Mouse (Mus musculus) liver, embryonic 15.5 days (tissue): Measurements from ENCODE around the gene Bmp4. TPM values are rescaled to one million over a fixed set of nuclear protein-coding genes. Genes with fewer than 3 reads are reported as not detected.
A peak's percentile ranks its signal among the peaks of the same experiment; 100 is the strongest.

Experiments used
- ATAC-seq: fragments of 200-750 bp; cut with Nextera tagmentation; 2 replicates; pipeline ENCODE4 v1.8.0; 2017; ENCODE audit warnings: moderate number of reproducible peaks, mild to moderate bottlenecking, moderate library complexity; ENCODE audit not compliant: insufficient read depth
- H3K27ac ChIP-seq: fragments of 300-500 bp; sonication (generic); replicated peaks from 2 replicates; pipeline ENCODE4 v1.5.1; 2015; ENCODE audit warnings: mild to moderate bottlenecking, inconsistent platforms
- H3K27me3 ChIP-seq: fragments of 300-500 bp; sonication (generic); 2 replicates; pipeline ENCODE4 v1.6.1; 2015; ENCODE audit warnings: mild to moderate bottlenecking, inconsistent platforms
- H3K36me3 ChIP-seq: fragments of 300-500 bp; sonication (generic); replicated peaks from 2 replicates; pipeline ENCODE4 v1.6.1; 2015; ENCODE audit warnings: moderate library complexity, mild to moderate bottlenecking, inconsistent platforms
- H3K4me1 ChIP-seq: fragments of 300-500 bp; sonication (generic); replicated peaks from 2 replicates; pipeline ENCODE4 v1.6.1; 2015; ENCODE audit warnings: inconsistent platforms
- H3K4me2 ChIP-seq: fragments of 300-500 bp; sonication (generic); 2 replicates; pipeline ENCODE4 v1.6.1; 2015; ENCODE audit warnings: moderate library complexity, mild to moderate bottlenecking, inconsistent platforms
- H3K4me3 ChIP-seq: fragments of 300-500 bp; sonication (generic); replicated peaks from 2 replicates; pipeline ENCODE4 v1.5.1; 2015; ENCODE audit warnings: mild to moderate bottlenecking, inconsistent platforms
- H3K9ac ChIP-seq: fragments of 300-500 bp; sonication (generic); 2 replicates; pipeline ENCODE4 v1.6.1; 2015; ENCODE audit warnings: moderate library complexity, mild to moderate bottlenecking, inconsistent platforms
- H3K9me3 ChIP-seq: fragments of 300-500 bp; sonication (generic); replicated peaks from 2 replicates; pipeline ENCODE4 v1.6.1; 2016; ENCODE audit warnings: inconsistent platforms
- WGBS: fragments of 180-500 bp; shearing (Covaris S2); methylation state at CpG from one replicate; pipeline ENCODE4 v1.1.7; 2015; ENCODE audit warnings: mixed read lengths; ENCODE audit not compliant: insufficient replicate concordance; 5-methylcytosine and 5-hydroxymethylcytosine counted together
- polyA plus RNA-seq: library from polyadenylated mRNA; unstranded; fragments of >200 nt; fragmentation: Nextera tagmentation; extraction: Ambion mirVana; gene quantifications from 2 replicates; pipeline ENCODE4 v1.2.1, GENCODE M21; 2015

Gene Bmp4
- 0.89 and 1.3 TPM in 2 replicates for polyA plus RNA-seq

DNA sequence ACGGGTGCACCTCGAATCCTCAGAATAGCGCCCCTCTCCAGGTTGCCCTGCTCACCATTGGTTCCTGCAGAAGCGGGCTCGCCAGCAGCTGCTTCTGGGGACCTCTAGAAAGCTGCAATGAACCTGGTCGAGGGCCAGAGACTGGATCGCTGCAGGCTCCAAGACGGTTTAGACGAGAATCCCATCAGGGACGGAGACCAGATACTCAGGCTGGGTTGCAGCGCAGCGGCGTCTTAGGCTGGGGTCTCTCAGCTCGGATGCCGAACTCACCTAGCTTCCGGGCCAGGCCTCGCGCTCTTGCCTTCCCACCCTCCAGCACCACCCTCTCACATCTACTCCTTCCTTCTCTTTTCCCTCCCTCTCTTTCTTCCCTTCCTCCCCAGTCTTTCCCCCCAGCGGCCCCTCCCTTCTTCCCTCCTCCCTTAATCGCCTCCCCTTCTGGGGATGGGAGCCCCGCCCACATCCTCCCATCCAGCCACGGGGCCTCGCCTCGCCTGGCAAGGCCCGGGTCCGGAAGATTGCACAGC lies at the start of gene Bmp4:
TSS of gene Bmp4 (minus strand) at position 421 of the 527 bp plus-strand sequence.
- 2% methylated on average over 26 of the region's 26 CpGs for WGBS

DNA sequence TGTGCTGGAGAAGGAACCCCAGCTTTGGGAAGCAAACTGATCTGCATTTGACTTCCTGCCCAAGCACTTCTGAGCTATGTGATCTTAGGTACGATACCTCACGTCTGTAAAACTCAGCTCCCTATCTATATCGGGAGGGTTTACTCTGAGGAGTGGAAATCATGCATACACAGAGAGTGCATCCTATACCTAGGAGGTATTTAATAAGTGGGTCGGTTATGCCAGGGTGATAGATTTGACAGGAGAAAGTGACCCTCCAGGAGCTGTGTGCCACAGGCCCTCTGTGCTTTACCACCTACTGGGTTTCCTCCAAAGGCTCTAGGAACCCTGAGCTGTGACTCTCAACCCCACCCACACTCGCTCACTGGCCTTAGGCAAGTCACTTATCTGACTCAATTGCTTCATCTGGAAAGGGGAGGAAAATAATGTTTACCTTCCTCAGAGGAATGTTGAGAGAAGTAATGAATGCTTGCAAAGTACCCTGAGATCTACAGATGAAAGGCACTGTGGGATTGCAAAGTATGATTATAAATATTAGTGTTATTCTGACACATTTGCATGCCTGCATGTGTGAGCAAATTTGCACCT lies 49.1 kb upstream of the Bmp4 start:
- ATAC-seq, result no peak
- H3K27ac ChIP-seq, result no peak overlapping the region
- H3K27me3 ChIP-seq, result 0 out of 2 replicates have a peak, but pooled peaks cover 3% of the 10 kb centered on the region
- no peak overlapping the region for H3K4me2 ChIP-seq
- H3K36me3 ChIP-seq, result no peaks in the 10 kb centered on the region
- no peak overlapping the region for H3K9ac ChIP-seq
- H3K4me1 ChIP-seq, result no peaks in the 10 kb centered on the region
- WGBS, result 65% methylated on average over 5 of the region's 5 CpGs
- no peaks in the 10 kb centered on the region for H3K9me3 ChIP-seq
- H3K4me3 ChIP-seq, result no peak overlapping the region

More for the DNA sequence above, at the start of gene Bmp4:
- ATAC-seq, result no peak
- Histone ChIP-seq H3K36me3 (no peaks in the 10 kb centered on the region), H3K27ac (no peak within 1 kb of the TSS), H3K4me1 (peaks cover 12% of the 10 kb centered on the region), H3K4me3 (no peak within 1 kb of the TSS), H3K9me3 (no peaks in the 10 kb centered on the region), H3K27me3 (peaks cover 89% of the 10 kb centered on the region), H3K4me2 (peak within 1 kb of the TSS; percentile 35), H3K9ac (no peak within 1 kb of the TSS)

- H3K27me3 ChIP-seq, result 0 out of 2 replicates have a peak, but pooled peaks cover 3% of the 10 kb centered on the region
- no peak overlapping the region for H3K27ac ChIP-seq
- H3K4me3 ChIP-seq, result no peak overlapping the region
- H3K9me3 ChIP-seq, result no peaks in the 10 kb centered on the region
- H3K36me3 ChIP-seq, result no peaks in the 10 kb centered on the region
- no peak overlapping the region for H3K4me2 ChIP-seq
- ATAC-seq, result no peak
- H3K4me1 ChIP-seq, result no peaks in the 10 kb centered on the region
- WGBS, result 27% methylated on average over 9 of the region's 9 CpGs
- H3K9ac ChIP-seq, result no peak overlapping the region
Measured at GRCm38 (mm10) chr14:46436471-46437090, 46.1 kb upstream of the Bmp4 start.

DNA sequence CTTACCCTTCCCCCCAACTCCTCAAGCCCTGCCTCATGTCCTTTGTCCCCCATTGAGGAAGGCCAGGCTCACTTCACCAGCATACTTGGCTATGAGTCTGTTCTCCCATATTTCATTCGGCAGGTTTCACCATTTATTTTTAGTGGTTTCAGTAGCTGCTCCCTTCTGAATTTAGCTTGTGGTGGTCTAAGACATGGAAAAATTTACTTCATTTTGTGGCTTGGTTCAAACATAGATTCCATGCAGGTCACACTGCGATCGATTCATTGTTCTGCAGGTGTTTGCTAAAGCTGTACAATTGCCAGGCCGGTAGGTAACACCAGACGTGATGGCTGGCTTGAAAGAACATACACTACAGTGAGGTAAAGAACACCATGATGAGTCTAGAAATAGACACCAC lies 39.8 kb upstream of the Bmp4 start:
- 73% methylated on average over 5 of the region's 5 CpGs for WGBS
- H3K4me1 ChIP-seq, result no peaks in the 10 kb centered on the region
- no peaks in the 10 kb centered on the region for H3K36me3 ChIP-seq
- H3K9ac ChIP-seq, result no peak overlapping the region
- H3K27ac ChIP-seq, result no peak overlapping the region
- 0 out of 2 replicates have a peak, but pooled peaks cover under 1% of the 10 kb centered on the region for H3K27me3 ChIP-seq
- no peaks in the 10 kb centered on the region for H3K9me3 ChIP-seq
- no peak overlapping the region for H3K4me3 ChIP-seq
- H3K4me2 ChIP-seq, result no peak overlapping the region
- ATAC-seq, result no peak

DNA sequence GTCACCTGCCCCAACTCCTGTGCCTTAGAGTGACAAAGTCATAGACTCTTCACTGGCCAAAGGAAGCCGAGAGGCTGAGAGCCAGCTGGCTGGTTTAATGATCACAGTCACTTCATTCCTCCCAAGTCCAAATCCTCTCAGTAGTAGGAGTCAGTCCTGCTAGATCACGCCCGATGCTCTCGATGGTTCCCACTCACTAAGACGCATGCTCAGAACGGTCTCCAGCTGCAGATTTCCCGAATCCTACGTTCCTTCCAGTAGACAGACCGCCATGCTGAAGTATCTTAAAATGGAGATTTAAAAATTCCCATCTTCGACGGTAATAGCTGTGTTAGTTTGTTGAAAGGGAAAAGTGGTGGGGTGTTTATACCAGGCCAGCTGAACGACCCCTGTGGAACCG lies 36.8 kb upstream of the Bmp4 start:
- no peaks in the 10 kb centered on the region for H3K27me3 ChIP-seq
- ATAC-seq, result no peak
- no peaks in the 10 kb centered on the region for H3K9me3 ChIP-seq
- 80% methylated on average over 13 of the region's 13 CpGs for WGBS
- H3K36me3 ChIP-seq, result no peaks in the 10 kb centered on the region
- H3K4me1 ChIP-seq, result no peaks in the 10 kb centered on the region
- no peak overlapping the region for H3K4me3 ChIP-seq
- H3K9ac ChIP-seq, result no peak overlapping the region
- no peak overlapping the region for H3K27ac ChIP-seq
- no peak overlapping the region for H3K4me2 ChIP-seq

DNA sequence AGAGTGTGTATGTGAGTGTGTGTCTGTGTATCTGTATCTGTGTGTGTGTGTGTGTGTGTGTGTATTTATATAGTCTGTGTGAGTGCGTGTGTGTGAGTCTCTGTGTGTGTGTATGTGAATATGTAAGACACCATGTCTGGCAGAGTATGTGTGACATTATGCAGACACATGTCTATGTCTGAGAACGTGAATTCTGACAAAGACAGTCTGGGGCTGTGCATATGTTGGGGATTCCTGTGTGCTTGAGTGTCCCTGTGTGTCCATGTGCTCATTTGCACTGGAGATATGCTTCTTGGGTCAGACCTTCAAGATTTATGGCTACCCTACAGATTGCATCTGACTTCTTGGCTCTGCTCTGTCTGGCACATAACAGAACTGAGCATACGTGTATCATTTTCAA lies 31.4 kb upstream of the Bmp4 start:
- Histone ChIP-seq H3K9me3 (no peaks in the 10 kb centered on the region), H3K4me1 (no peaks in the 10 kb centered on the region), H3K36me3 (no peaks in the 10 kb centered on the region), H3K9ac (no peak overlapping the region), H3K4me2 (no peak overlapping the region), H3K27ac (no peak overlapping the region), H3K4me3 (no peak overlapping the region), H3K27me3 (0 out of 2 replicates have a peak, but pooled peaks cover 4% of the 10 kb centered on the region)
- ATAC-seq, result no peak
- 64% methylated on average over 3 of the region's 3 CpGs for WGBS

DNA sequence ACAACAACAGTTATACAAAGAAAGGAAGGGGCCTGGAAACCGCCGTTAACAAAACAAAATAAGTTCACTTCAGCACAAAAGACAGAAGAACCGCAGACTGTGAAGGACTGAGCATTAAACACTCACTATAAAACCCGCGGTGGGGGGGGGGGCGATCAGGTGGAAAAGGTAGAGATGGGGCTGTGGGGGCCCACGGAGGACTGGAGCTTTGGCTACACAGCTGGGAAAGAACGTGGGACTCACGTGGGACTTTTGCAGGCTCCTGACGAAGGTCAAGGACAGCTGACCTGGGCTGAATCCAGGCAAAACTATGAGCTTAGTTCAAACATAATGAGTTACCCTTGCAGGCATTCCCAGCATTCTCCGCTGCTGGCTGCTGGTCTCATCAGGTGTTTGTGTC lies 28.8 kb upstream of the Bmp4 start:
- no peak for ATAC-seq
- H3K36me3 ChIP-seq, result no peaks in the 10 kb centered on the region
- H3K27ac ChIP-seq, result no peak overlapping the region
- no peak overlapping the region for H3K9ac ChIP-seq
- 0 out of 2 replicates have a peak, but pooled peaks cover 4% of the 10 kb centered on the region for H3K27me3 ChIP-seq
- H3K4me2 ChIP-seq, result no peak overlapping the region
- H3K4me1 ChIP-seq, result no peaks in the 10 kb centered on the region
- 55% methylated on average over 11 of the region's 11 CpGs for WGBS
- no peak overlapping the region for H3K4me3 ChIP-seq
- H3K9me3 ChIP-seq, result no peaks in the 10 kb centered on the region

- Histone ChIP-seq H3K4me2 (no peak overlapping the region), H3K9me3 (no peaks in the 10 kb centered on the region), H3K9ac (no peak overlapping the region), H3K27ac (no peak overlapping the region), H3K4me3 (no peak overlapping the region), H3K36me3 (no peaks in the 10 kb centered on the region), H3K4me1 (no peaks in the 10 kb centered on the region), H3K27me3 (0 out of 2 replicates have a peak, but pooled peaks cover 4% of the 10 kb centered on the region)
- WGBS, result 75% methylated on average over 15 of the region's 15 CpGs
- no peak for ATAC-seq
Measured at GRCm38 (mm10) chr14:46418371-46419097, 28.1 kb upstream of the Bmp4 start.

DNA sequence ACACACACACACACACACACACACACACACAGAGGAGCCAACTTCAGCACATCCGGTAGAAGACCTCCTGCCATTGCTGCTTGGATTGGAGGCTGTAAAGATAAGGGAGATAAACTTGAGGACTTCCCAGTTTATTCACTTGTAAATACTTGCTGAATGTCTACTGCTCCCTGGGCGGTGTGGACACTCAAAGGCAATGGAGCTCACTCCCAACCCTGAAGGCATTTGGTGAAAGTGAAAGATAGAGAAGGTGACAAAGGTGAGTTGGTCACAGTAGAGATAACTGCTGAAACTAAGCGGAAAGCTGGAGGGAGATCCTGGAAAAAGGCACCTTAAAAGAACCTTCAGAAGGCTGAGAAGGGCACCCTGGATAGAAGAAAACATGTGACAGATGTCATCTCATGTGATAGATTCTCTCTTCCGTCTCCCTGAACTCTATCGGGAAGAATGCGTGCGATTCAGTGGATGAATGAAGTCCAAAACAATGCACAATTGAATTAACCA lies 22.1 kb upstream of the Bmp4 start:
- H3K9me3 ChIP-seq, result no peaks in the 10 kb centered on the region
- no peak overlapping the region for H3K9ac ChIP-seq
- H3K27me3 ChIP-seq, result no peaks in the 10 kb centered on the region
- H3K4me1 ChIP-seq, result no peaks in the 10 kb centered on the region
- 68% methylated on average over 7 of the region's 7 CpGs for WGBS
- ATAC-seq, result no peak
- no peak overlapping the region for H3K4me3 ChIP-seq
- no peaks in the 10 kb centered on the region for H3K36me3 ChIP-seq
- no peak overlapping the region for H3K27ac ChIP-seq
- H3K4me2 ChIP-seq, result no peak overlapping the region

DNA sequence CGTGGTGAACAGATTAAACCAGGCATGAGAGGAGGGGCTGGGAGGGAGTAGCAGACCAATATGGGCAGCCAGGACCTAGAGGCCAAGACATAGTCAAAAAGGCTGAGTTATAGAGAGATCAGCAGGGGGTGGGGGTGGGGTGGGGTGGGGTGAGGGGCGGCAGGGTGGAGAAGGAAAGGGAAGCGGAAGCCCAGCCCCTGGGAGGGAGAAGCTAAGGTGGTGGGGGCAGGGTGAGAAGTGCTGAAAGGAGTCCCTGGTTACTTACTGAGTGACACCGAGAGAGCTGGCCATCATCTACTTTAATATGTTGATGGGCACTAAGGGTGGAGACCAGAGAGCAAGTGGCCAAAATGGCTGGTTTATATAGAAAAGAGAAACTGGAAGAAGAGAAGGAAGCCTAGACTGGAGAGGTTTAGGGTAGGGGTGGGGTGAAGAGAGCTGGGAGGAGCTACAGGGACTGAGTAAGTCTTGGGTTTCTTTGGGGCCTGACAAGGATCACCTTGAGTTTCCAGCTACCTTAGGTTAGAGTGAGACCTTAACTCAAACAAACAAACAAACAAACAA lies 20.2 kb upstream of the Bmp4 start:
- no peaks in the 10 kb centered on the region for H3K36me3 ChIP-seq
- H3K27ac ChIP-seq, result no peak overlapping the region
- no peaks in the 10 kb centered on the region for H3K9me3 ChIP-seq
- no peak overlapping the region for H3K9ac ChIP-seq
- no peaks in the 10 kb centered on the region for H3K4me1 ChIP-seq
- H3K4me2 ChIP-seq, result no peak overlapping the region
- H3K27me3 ChIP-seq, result no peaks in the 10 kb centered on the region
- ATAC-seq, result no peak
- no peak overlapping the region for H3K4me3 ChIP-seq
- WGBS, result 15% methylated on average over 4 of the region's 4 CpGs

GRCm38 (mm10) chr14:46409016-46409415 lies 18.5 kb upstream of the Bmp4 start:
- no peaks in the 10 kb centered on the region for H3K4me1 ChIP-seq
- no peak overlapping the region for H3K4me2 ChIP-seq
- H3K27ac ChIP-seq, result no peak overlapping the region
- WGBS, result 68% methylated on average over 10 of the region's 10 CpGs
- H3K27me3 ChIP-seq, result no peaks in the 10 kb centered on the region
- no peaks in the 10 kb centered on the region for H3K36me3 ChIP-seq
- H3K9me3 ChIP-seq, result no peaks in the 10 kb centered on the region
- no peak for ATAC-seq
- no peak overlapping the region for H3K4me3 ChIP-seq
- H3K9ac ChIP-seq, result no peak overlapping the region
